Mouse (Mus musculus) heart, postnatal 25 days (tissue): ENCODE data around the gene Adam22. TPM values are rescaled to one million over a fixed set of nuclear protein-coding genes. Genes with fewer than 3 reads are reported as not detected.

Source experiments
- DNase-seq: peaks from one replicate; pipeline ENCODE4 v3.0.0; 2022; ENCODE audit warnings: low spot score
- intact Hi-C: fragments of 180-260 bp; cut with DNase I; formaldehyde crosslinking; loops from one replicate; pipeline ENCODE4 v1.15.1; 2025
- total RNA-seq, 2 experiments: library from RNA; stranded (reverse); gene quantifications; 2 replicates each; pipeline ENCODE4 v1.2.3; 2021

Gene Adam22
- total RNA-seq: 1 to 10 TPM; 3.0 to 3.8 TPM

- peak; percentile 64 for DNase-seq
- intact Hi-C loops: loop anchor here (10.0 kb wide), 1 partner anchor 203 kb away; no protein-coding TSS in a partner anchor
Measured at GRCm38 (mm10) chr5:8367614-8368327, at the start of gene Adam22. Gene Adam22, minus strand, starts transcription at chr5:8368160.

GRCm38 (mm10) chr5:8417443-8417842, 49.5 kb upstream of the Adam22 start:
- intact Hi-C loops: no loop called here

GRCm38 (mm10) chr5:8416683-8417413, 48.9 kb upstream of the Adam22 start:
- no peak for DNase-seq
- intact Hi-C loops: no loop called here

More at GRCm38 (mm10) chr5:8417443-8417842, 49.5 kb upstream of the Adam22 start:
- DNase-seq: no peak

- no peak for DNase-seq
- intact Hi-C loops: no loop called here
Measured at GRCm38 (mm10) chr5:8408746-8409145, 40.8 kb upstream of the Adam22 start.

- intact Hi-C loops: no loop called here
Measured at GRCm38 (mm10) chr5:8397587-8398249, 29.8 kb upstream of the Adam22 start.

GRCm38 (mm10) chr5:8393891-8394583, 26.1 kb upstream of the Adam22 start:
- intact Hi-C loops: no loop called here
- no peak for DNase-seq

More at GRCm38 (mm10) chr5:8397587-8398249, 29.8 kb upstream of the Adam22 start:
- DNase-seq: no peak

- DNase-seq: no peak
- intact Hi-C loops: no loop called here
Measured at GRCm38 (mm10) chr5:8374297-8374906, 6.4 kb upstream of the Adam22 start.

GRCm38 (mm10) chr5:8373415-8373814, 5.5 kb upstream of the Adam22 start:
- no peak for DNase-seq
- intact Hi-C loops: no loop called here

- intact Hi-C loops: loop anchor here (10.0 kb wide), 1 partner anchor 204 kb away; no protein-coding TSS in a partner anchor
- no peak for DNase-seq
Measured at GRCm38 (mm10) chr5:8368781-8369180, 821 bp upstream of the Adam22 start.

GRCm38 (mm10) chr5:8368328-8368692, 350 bp upstream of the Adam22 start:
- intact Hi-C loops: loop anchor here (10.0 kb wide), 1 partner anchor 204 kb away; no protein-coding TSS in a partner anchor
- no peak for DNase-seq

GRCm38 (mm10) chr5:8366771-8367613, 968 bp downstream of the Adam22 start:
- intact Hi-C loops: loop anchor here (10.0 kb wide), 1 partner anchor 202 kb away; no protein-coding TSS in a partner anchor
- no peak for DNase-seq

GRCm38 (mm10) chr5:8362361-8362760, 5.6 kb downstream of the Adam22 start:
- no peak for DNase-seq
- intact Hi-C loops: loop anchor here (10.0 kb wide), 1 partner anchor 198 kb away; no protein-coding TSS in a partner anchor

- intact Hi-C loops: no loop called here
- DNase-seq: no peak
Measured at GRCm38 (mm10) chr5:8357677-8358076, 10.3 kb downstream of the Adam22 start.

GRCm38 (mm10) chr5:8356885-8357651, 10.9 kb downstream of the Adam22 start:
- intact Hi-C loops: no loop called here
- no peak for DNase-seq

- DNase-seq: no peak
- intact Hi-C loops: no loop called here
Measured at GRCm38 (mm10) chr5:8356326-8356725, 11.6 kb downstream of the Adam22 start.

- intact Hi-C loops: no loop called here
- no peak for DNase-seq
Measured at GRCm38 (mm10) chr5:8349557-8349956, 18.4 kb downstream of the Adam22 start.

- DNase-seq: no peak
- intact Hi-C loops: no loop called here
Measured at GRCm38 (mm10) chr5:8346329-8346728, 21.6 kb downstream of the Adam22 start.

GRCm38 (mm10) chr5:8343296-8343695, 24.7 kb downstream of the Adam22 start:
- intact Hi-C loops: no loop called here
- no peak for DNase-seq
